Mouse (Mus musculus) kidney, adult 2 months (tissue): ENCODE results near the gene Gfi1.

Source experiments
- CTCF ChIP-seq: fragments of 200-500 bp; conservative IDR thresholded peaks from 2 replicates; pipeline ENCODE4 v1.5.1; 2011; ENCODE audit warnings: low read depth, mild to moderate bottlenecking, control low read depth, low read length, moderate library complexity, mixed read lengths; ENCODE audit not compliant: insufficient read depth, insufficient read length
- POLR2A ChIP-seq: fragments of 200-500 bp; IDR thresholded peaks from one replicate; pipeline ENCODE4 v1.6.1; 2011; ENCODE audit warnings: low read depth, low read length, control low read depth

DNA sequence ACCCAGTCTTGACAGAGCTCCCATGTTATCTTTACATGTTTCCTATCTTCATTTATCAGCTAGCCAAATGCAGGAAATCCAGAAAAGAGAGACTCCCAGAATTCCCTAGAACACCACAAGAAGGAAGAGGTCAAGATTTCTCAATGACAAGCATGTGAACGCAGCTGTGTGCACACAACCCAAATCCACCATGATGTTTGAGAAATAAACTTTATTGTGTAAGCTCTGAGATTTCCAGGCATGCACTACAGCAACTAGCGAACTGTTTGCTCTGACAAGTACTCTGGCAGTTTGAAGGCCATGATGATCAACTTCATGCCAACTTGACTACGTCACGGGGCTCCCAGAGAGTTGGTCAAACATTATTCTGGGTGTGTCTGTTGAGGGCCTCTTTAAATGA, 20.1 kb downstream of the Gfi1 start:
- TF ChIP-seq CTCF (no peak), POLR2A (no peak)
